Mouse (Mus musculus): ENCODE data around the gene Chst8.

DNA sequence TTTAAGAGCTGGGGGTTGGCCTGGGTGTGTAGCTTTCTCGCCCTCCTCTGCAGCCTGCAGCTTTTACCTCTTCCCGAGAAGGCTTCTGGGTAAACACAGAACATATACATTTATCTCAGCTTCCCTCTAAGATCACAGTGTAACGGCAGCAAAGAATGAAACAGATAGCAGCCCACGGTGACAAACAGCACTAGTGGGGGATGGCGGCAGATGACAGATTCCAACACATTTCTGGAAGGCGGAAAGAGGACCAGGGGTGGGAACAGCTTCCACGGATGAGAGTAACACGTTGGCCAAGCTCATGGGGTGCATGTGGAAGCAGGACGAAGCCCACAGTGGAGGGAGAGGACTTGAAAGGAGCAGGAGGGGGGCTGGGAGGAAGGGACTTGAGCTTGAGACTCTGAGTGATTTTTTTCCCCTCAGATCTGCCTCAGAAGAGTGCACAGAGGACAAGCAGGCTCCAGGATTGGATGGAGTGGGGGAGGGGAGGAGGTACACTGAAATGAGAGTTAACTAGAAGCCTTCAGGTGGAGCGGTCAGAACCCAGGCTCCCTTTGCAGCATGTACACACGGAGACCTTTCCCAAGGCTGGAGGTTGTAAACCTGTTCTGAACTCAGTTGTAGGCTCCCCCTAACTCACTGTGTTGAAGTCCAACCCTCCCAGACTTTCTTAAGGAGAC is 89.8 kb downstream of the Chst8 start:
- TF ChIP-seq ZC3H11A (IDR thresholded peaks at IDR 0.05; ENCODE audit: borderline replicate concordance, low read depth, low read length), result no peak
- TF ChIP-seq ZNF384 (IDR thresholded peaks at IDR 0.05; ENCODE audit: low read depth, low read length), result no peak
